Mouse (Mus musculus): ENCODE data around the gene Slc4a10. TPM values are rescaled to one million over a fixed set of nuclear protein-coding genes. Genes with fewer than 3 reads are reported as not detected.

Gene Slc4a10
- polyA plus RNA-seq, 2 experiments, result not detected

GRCm38 (mm10) chr2:62048116-62048515 lies 1.9 kb downstream of the Slc4a10 start:
- no peak for ATAC-seq (ENCODE audit: insufficient read depth)
- Histone ChIP-seq H3K4me3 (ENCODE audit: insufficient read depth in 1 of 2, low read depth in 2 of 2, low read length in 2 of 2) (no peak overlapping the region), H3K4me1 (replicated peaks; ENCODE audit: control insufficient read depth in 2 of 2, insufficient read depth in 2 of 2, low read length in 1 of 2) (no peaks in the 10 kb centered on the region; a peak in 1 of 4 replicates), H3K27ac (no peak overlapping the region), H3K36me3 (replicated peaks; ENCODE audit: control insufficient read depth, insufficient read depth, low read depth) (no peaks in the 10 kb centered on the region), H3K4me2 (ENCODE audit: low read depth) (no peak overlapping the region), H3K9ac (replicated peaks) (no peak overlapping the region), H3K9me3 (ENCODE audit: control insufficient read depth, low read length) (no peaks in the 10 kb centered on the region), H3K27me3 (ENCODE audit: control insufficient read depth, insufficient read depth, low read length) (no peaks in the 10 kb centered on the region)
- TF ChIP-seq CTCF (IDR thresholded peaks at IDR 0.05; ENCODE audit: low read depth) (no peak), EP300 (IDR thresholded peaks at IDR 0.05; ENCODE audit: low read depth) (no peak)
- 15% methylated on average over 3 of the region's 3 CpGs for WGBS (ENCODE audit: insufficient replicate concordance)
- DNase-seq (ENCODE audit: low read depth in 3 of 3, low spot score in 3 of 3), result no peak

- no peak overlapping the region for H3K9ac ChIP-seq (replicated peaks)
- H3K4me2 ChIP-seq (ENCODE audit: low read depth), result no peak overlapping the region
- no peak overlapping the region for H3K4me3 ChIP-seq (ENCODE audit: insufficient read depth in 1 of 2, low read depth in 2 of 2, low read length in 2 of 2)
- H3K36me3 ChIP-seq (replicated peaks; ENCODE audit: control insufficient read depth, insufficient read depth, low read depth), result no peaks in the 10 kb centered on the region
- no peaks in the 10 kb centered on the region for H3K27me3 ChIP-seq (ENCODE audit: control insufficient read depth, insufficient read depth, low read length)
- no peaks in the 10 kb centered on the region for H3K9me3 ChIP-seq (ENCODE audit: control insufficient read depth, low read length)
- no peak overlapping the region for H3K27ac ChIP-seq
- no peak for ATAC-seq (ENCODE audit: insufficient read depth)
- no peak for DNase-seq (ENCODE audit: low read depth in 3 of 3, low spot score in 3 of 3)
- TF ChIP-seq CTCF (IDR thresholded peaks at IDR 0.05; ENCODE audit: low read depth), result no peak
- TF ChIP-seq EP300 (IDR thresholded peaks at IDR 0.05; ENCODE audit: low read depth), result no peak
- H3K4me1 ChIP-seq (replicated peaks; ENCODE audit: control insufficient read depth in 2 of 2, insufficient read depth in 2 of 2, low read length in 1 of 2), result no peaks in the 10 kb centered on the region
These were observed 30.2 kb downstream of the Slc4a10 start for GRCm38 (mm10) chr2:62076512-62076911.

DNA sequence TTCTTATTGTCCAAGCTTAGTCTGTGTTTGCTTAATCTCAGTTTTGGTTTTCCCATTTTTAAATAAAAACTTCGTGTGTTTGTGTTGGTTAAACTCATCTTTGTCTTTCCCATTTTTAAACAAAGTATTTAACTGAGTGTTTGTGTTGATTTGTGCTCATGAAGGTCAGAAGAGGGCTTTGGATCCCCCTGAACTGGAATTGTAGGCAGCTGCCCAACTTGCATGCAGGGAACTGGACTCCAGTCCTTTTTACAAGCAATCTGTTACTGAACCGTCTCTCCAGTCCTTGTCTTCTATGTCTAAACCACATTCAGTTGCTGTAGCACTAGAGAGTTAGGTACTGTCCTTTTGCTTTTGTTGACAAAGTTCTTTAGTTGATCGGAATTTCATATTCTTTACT lies 41.3 kb downstream of the Slc4a10 start:
- Histone ChIP-seq H3K27ac (no peak overlapping the region), H3K4me3 (ENCODE audit: insufficient read depth in 1 of 2, low read depth in 2 of 2, low read length in 2 of 2) (no peak overlapping the region), H3K9me3 (ENCODE audit: control insufficient read depth, low read length) (no peaks in the 10 kb centered on the region), H3K9ac (replicated peaks) (no peak overlapping the region), H3K4me2 (ENCODE audit: low read depth) (no peak overlapping the region), H3K36me3 (replicated peaks; ENCODE audit: control insufficient read depth, insufficient read depth, low read depth) (no peaks in the 10 kb centered on the region), H3K27me3 (ENCODE audit: control insufficient read depth, insufficient read depth, low read length) (no peaks in the 10 kb centered on the region), H3K4me1 (replicated peaks; ENCODE audit: control insufficient read depth in 2 of 2, insufficient read depth in 2 of 2, low read length in 1 of 2) (no peaks in the 10 kb centered on the region)
- ATAC-seq (ENCODE audit: insufficient read depth) (no peak), DNase-seq (ENCODE audit: low read depth in 3 of 3, low spot score in 3 of 3) (no peak)
- WGBS (ENCODE audit: insufficient replicate concordance), result 53% methylated on average over 3 of the region's 3 CpGs
- TF ChIP-seq EP300 (IDR thresholded peaks at IDR 0.05; ENCODE audit: low read depth) (no peak), CTCF (IDR thresholded peaks at IDR 0.05; ENCODE audit: low read depth) (no peak)

DNA sequence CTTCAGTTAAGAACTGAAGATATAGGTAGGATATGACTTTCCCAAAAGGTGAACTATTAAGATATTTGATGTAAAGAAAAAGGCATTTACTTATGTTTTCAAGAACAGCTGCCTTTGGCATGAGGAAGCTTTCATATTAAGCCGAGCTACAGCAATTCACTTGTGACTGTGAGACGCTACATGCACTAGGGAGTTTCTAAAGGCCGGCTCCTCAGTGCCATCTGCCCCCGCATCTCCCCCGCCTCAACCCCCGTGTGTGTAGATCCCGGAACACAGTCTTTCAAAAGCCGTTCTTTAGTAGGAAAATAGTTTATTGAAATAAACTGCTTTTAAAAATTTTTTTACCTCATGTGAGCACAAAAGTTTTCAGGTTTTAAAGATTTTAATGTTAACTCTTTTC lies 42.5 kb downstream of the Slc4a10 start:
- Histone ChIP-seq H3K9me3 (ENCODE audit: control insufficient read depth, low read length) (no peaks in the 10 kb centered on the region), H3K4me1 (replicated peaks; ENCODE audit: control insufficient read depth in 2 of 2, insufficient read depth in 2 of 2, low read length in 1 of 2) (no peaks in the 10 kb centered on the region), H3K9ac (replicated peaks) (no peak overlapping the region), H3K36me3 (replicated peaks; ENCODE audit: control insufficient read depth, insufficient read depth, low read depth) (no peaks in the 10 kb centered on the region), H3K27me3 (ENCODE audit: control insufficient read depth, insufficient read depth, low read length) (no peaks in the 10 kb centered on the region), H3K4me3 (ENCODE audit: insufficient read depth in 1 of 2, low read depth in 2 of 2, low read length in 2 of 2) (no peak overlapping the region), H3K4me2 (ENCODE audit: low read depth) (no peak overlapping the region), H3K27ac (no peak overlapping the region)
- TF ChIP-seq EP300 (IDR thresholded peaks at IDR 0.05; ENCODE audit: low read depth), result no peak
- TF ChIP-seq CTCF (IDR thresholded peaks at IDR 0.05; ENCODE audit: low read depth), result no peak
- no peak for ATAC-seq (ENCODE audit: insufficient read depth)
- 65% methylated on average over 8 of the region's 8 CpGs for WGBS (ENCODE audit: insufficient replicate concordance)
- DNase-seq (ENCODE audit: low read depth in 3 of 3, low spot score in 3 of 3), result no peak

- Histone ChIP-seq H3K36me3 (replicated peaks; ENCODE audit: control insufficient read depth, insufficient read depth, low read depth) (no peaks in the 10 kb centered on the region), H3K9me3 (ENCODE audit: control insufficient read depth, low read length) (no peaks in the 10 kb centered on the region), H3K4me1 (replicated peaks; ENCODE audit: control insufficient read depth in 2 of 2, insufficient read depth in 2 of 2, low read length in 1 of 2) (no peaks in the 10 kb centered on the region), H3K4me3 (ENCODE audit: insufficient read depth in 1 of 2, low read depth in 2 of 2, low read length in 2 of 2) (no peak overlapping the region), H3K27me3 (ENCODE audit: control insufficient read depth, insufficient read depth, low read length) (no peaks in the 10 kb centered on the region), H3K9ac (replicated peaks) (no peak overlapping the region), H3K4me2 (ENCODE audit: low read depth) (no peak overlapping the region), H3K27ac (no peak overlapping the region)
- TF ChIP-seq EP300 (IDR thresholded peaks at IDR 0.05; ENCODE audit: low read depth), result no peak
- TF ChIP-seq CTCF (IDR thresholded peaks at IDR 0.05; ENCODE audit: low read depth), result no peak
- no peak for ATAC-seq (ENCODE audit: insufficient read depth)
- WGBS (ENCODE audit: insufficient replicate concordance), result 70% methylated on average over 9 of the region's 9 CpGs
- DNase-seq (ENCODE audit: low read depth in 3 of 3, low spot score in 3 of 3), result no peak
These were observed 42.9 kb downstream of the Slc4a10 start for GRCm38 (mm10) chr2:62089208-62089607.
